ENCODE assay signal across 27 mouse cellular contexts in genomic region chr9:41277726-41278125, GRCm38 (mm10).
A peak's percentile ranks its signal among the peaks of the same experiment; 100 is the strongest.
DNase-seq lines count a peak whose midpoint lies in the region; ATAC-seq lines count a peak whose summit lies in the region.
"Had no signal": no experiment of that assay in that cellular context is flagged by ENCODE, and none has a peak within 500 bp of the region (broad histone marks: within the 10 kb centered on the region; RNA-seq: fewer than 3 reads in every experiment).

No protein-coding gene starts in this region.

- no peak overlapping the region for H3K27ac ChIP-seq in midbrain, embryonic 11.5 days (ENCODE audit: low read depth, low read length)
- H3K27ac ChIP-seq in midbrain, embryonic 15.5 days, result no peak overlapping the region
- H3K27ac ChIP-seq: embryonic facial prominence, embryonic 13.5 days; embryonic facial prominence, embryonic 15.5 days; forebrain, embryonic 10.5 days; forebrain, embryonic 12.5 days; forebrain, embryonic 15.5 days had no signal

- H3K27me3 ChIP-seq in midbrain, embryonic 11.5 days (ENCODE audit: control insufficient read depth, insufficient read depth, low read length), result no peaks in the 10 kb centered on the region
- no peaks in the 10 kb centered on the region for H3K27me3 ChIP-seq in midbrain, embryonic 15.5 days (replicated peaks)
- H3K27me3 ChIP-seq: CH12.LX; embryonic facial prominence, embryonic 13.5 days; embryonic facial prominence, embryonic 15.5 days; forebrain, embryonic 12.5 days; forebrain, embryonic 15.5 days; Patski had no signal

- H3K36me3 ChIP-seq in midbrain, embryonic 11.5 days (ENCODE audit: control insufficient read depth, insufficient read depth, low read length), result no peaks in the 10 kb centered on the region
- H3K36me3 ChIP-seq in midbrain, embryonic 15.5 days (replicated peaks), result no peaks in the 10 kb centered on the region
- H3K36me3 ChIP-seq: embryonic facial prominence, embryonic 13.5 days; embryonic facial prominence, embryonic 15.5 days; forebrain, embryonic 10.5 days; forebrain, embryonic 12.5 days; forebrain, embryonic 15.5 days; G1E had no signal

- H3K9me3 ChIP-seq in midbrain, embryonic 11.5 days (ENCODE audit: control insufficient read depth, low read length), result peaks cover 3% of the 10 kb centered on the region; the same call in 1 of the 2 replicates
- H3K9me3 ChIP-seq in midbrain, embryonic 15.5 days, result no peaks in the 10 kb centered on the region; the same call in 1 of the 2 replicates
- H3K9me3 ChIP-seq: embryonic facial prominence, embryonic 13.5 days; embryonic facial prominence, embryonic 15.5 days; forebrain, embryonic 12.5 days; forebrain, embryonic 15.5 days; G1E had no signal

- ATAC-seq in midbrain, embryonic 11.5 days (ENCODE audit: low FRiP score), result no peak
- no peak for ATAC-seq in midbrain, embryonic 15.5 days (replicated peaks)
- ATAC-seq: activated CD4-positive, CD25-positive, alpha-beta regulatory T cell, adult 4 months; CD4-positive, CD25-positive, alpha-beta regulatory T cell, adult 4 months; forebrain, embryonic 15.5 days; forebrain, postnatal 0 days; Patski had no signal

- H3K4me1 ChIP-seq in midbrain, embryonic 11.5 days (ENCODE audit: control insufficient read depth, insufficient read depth, low read length), result peaks cover under 1% of the 10 kb centered on the region
- peaks cover 9% of the 10 kb centered on the region for H3K4me1 ChIP-seq in midbrain, embryonic 15.5 days

- 92% methylated on average over 2 of the region's 2 CpGs for WGBS in midbrain, embryonic 11.5 days
- WGBS in midbrain, embryonic 15.5 days, result 90% methylated on average over 2 of the region's 2 CpGs

- H3K4me3 ChIP-seq in midbrain, embryonic 11.5 days (ENCODE audit: low read depth, low read length), result no peak overlapping the region
- H3K4me3 ChIP-seq in midbrain, embryonic 15.5 days, result no peak overlapping the region
- H3K4me3 ChIP-seq: embryonic facial prominence, embryonic 13.5 days; embryonic facial prominence, embryonic 15.5 days; erythroblast, embryonic 14.5 days; forebrain, embryonic 10.5 days; forebrain, embryonic 12.5 days; forebrain, embryonic 15.5 days had no signal

- DNase-seq in midbrain, embryonic 11.5 days (ENCODE audit: low spot score, missing footprints), result peak; percentile 73
- peak; percentile 18 for DNase-seq in R1 (ENCODE audit: low read depth, low spot score)
- no peak for DNase-seq in lung, postnatal 36 days
- no peak for DNase-seq in adrenal gland, adult 2 months
- DNase-seq: adrenal gland, postnatal 10 days; adrenal gland, postnatal 25 days; B cell, adult 2 months; cerebellum, adult 11 months; cerebellum, adult 18-20 months; cerebellum, adult 8-10 months; cerebellum, adult 9-11 months; cerebellum, postnatal 14 days; cerebellum, postnatal 36 days; embryo, embryonic 11 days; forebrain, postnatal 0 days had no signal

- no peak overlapping the region for H3K4me2 ChIP-seq in midbrain, embryonic 11.5 days
- no peak overlapping the region for H3K4me2 ChIP-seq in midbrain, embryonic 15.5 days
- H3K4me2 ChIP-seq: embryonic facial prominence, embryonic 13.5 days; embryonic facial prominence, embryonic 15.5 days; forebrain, embryonic 12.5 days; forebrain, embryonic 15.5 days had no signal

- H3K9ac ChIP-seq in midbrain, embryonic 11.5 days (ENCODE audit: low read length), result no peak overlapping the region
- H3K9ac ChIP-seq in midbrain, embryonic 15.5 days, result no peak overlapping the region
- H3K9ac ChIP-seq: embryonic facial prominence, embryonic 13.5 days; embryonic facial prominence, embryonic 15.5 days; forebrain, embryonic 12.5 days; forebrain, embryonic 15.5 days; forebrain, postnatal 0 days had no signal

Comparison
In these comparisons a context has a peak if more than half of its experiments do, and no peak if none do; other contexts are left out.
1. DNase-seq: peak in midbrain, embryonic 11.5 days (single experiment) and R1 (single experiment); none in lung, postnatal 36 days (single experiment) and adrenal gland, adult 2 months (single experiment).